Mouse (Mus musculus) embryonic facial prominence, embryonic 15.5 days (tissue): ENCODE results near the gene Fam92b. TPM values are rescaled to one million over a fixed set of nuclear protein-coding genes. Genes with fewer than 3 reads are reported as not detected.

Experiments
- ATAC-seq: fragments of 200-750 bp; cut with Nextera tagmentation; 2 replicates; pipeline ENCODE4 v1.8.0; 2017; ENCODE audit warnings: low read depth, moderate TSS enrichment; ENCODE audit not compliant: insufficient number of reproducible peaks, low FRiP score, low TSS enrichment
- H3K27ac ChIP-seq: fragments of 300-500 bp; sonication (generic); replicated peaks from 2 replicates; pipeline ENCODE4 v1.5.1; 2015; ENCODE audit warnings: mild to moderate bottlenecking, inconsistent platforms
- H3K27me3 ChIP-seq: fragments of 300-500 bp; sonication (generic); 2 replicates; pipeline ENCODE4 v1.6.1; 2015; ENCODE audit warnings: inconsistent platforms
- H3K36me3 ChIP-seq: fragments of 300-500 bp; sonication (generic); 2 replicates; pipeline ENCODE4 v1.6.1; 2015; ENCODE audit warnings: mild to moderate bottlenecking, inconsistent platforms
- H3K4me1 ChIP-seq: fragments of 300-500 bp; sonication (generic); 2 replicates; pipeline ENCODE4 v1.6.1; 2015; ENCODE audit warnings: inconsistent platforms
- H3K4me2 ChIP-seq: fragments of 300-500 bp; sonication (generic); replicated peaks from 2 replicates; pipeline ENCODE4 v1.6.1; 2015; ENCODE audit warnings: mild to moderate bottlenecking, inconsistent platforms
- H3K4me3 ChIP-seq: fragments of 300-500 bp; sonication (generic); replicated peaks from 2 replicates; pipeline ENCODE4 v1.5.1; 2015; ENCODE audit warnings: mild to moderate bottlenecking, inconsistent platforms
- H3K9ac ChIP-seq: fragments of 300-500 bp; sonication (generic); 2 replicates; pipeline ENCODE4 v1.6.1; 2015; ENCODE audit warnings: inconsistent platforms
- H3K9me3 ChIP-seq: fragments of 300-500 bp; sonication (generic); replicated peaks from 2 replicates; pipeline ENCODE4 v1.6.1; 2016; ENCODE audit warnings: inconsistent platforms
- WGBS: fragments of 180-500 bp; shearing (Covaris S2); methylation state at CpG from one replicate; pipeline ENCODE4 v1.1.7; 2015; 5-methylcytosine and 5-hydroxymethylcytosine counted together
- polyA plus RNA-seq: library from polyadenylated mRNA; unstranded; fragments of >200 nt; fragmentation: Nextera tagmentation; extraction: Ambion mirVana; gene quantifications from 2 replicates; pipeline ENCODE4 v1.2.1, GENCODE M21; 2015

The Fam92b gene
- polyA plus RNA-seq, 1 experiment from 2014 or later = 11.4 TPM

- no peak overlapping the region for H3K9ac ChIP-seq
- 59% methylated on average over 11 of the region's 11 CpGs for WGBS
Measured at GRCm38 (mm10) chr8:120208113-120208512, 30.8 kb upstream of the Fam92b start.

GRCm38 (mm10) chr8:120207364-120207763, 30.1 kb upstream of the Fam92b start:
- ATAC-seq = no peak
- Histone ChIP-seq H3K9ac (no peak overlapping the region), H3K27me3 (no peaks in the 10 kb centered on the region), H3K27ac (no peak overlapping the region), H3K4me1 (peaks cover 37% of the 10 kb centered on the region), H3K36me3 (no peaks in the 10 kb centered on the region), H3K9me3 (no peaks in the 10 kb centered on the region), H3K4me2 (no peak overlapping the region), H3K4me3 (no peak overlapping the region)
- WGBS = 88% methylated on average over 8 of the region's 8 CpGs

More at GRCm38 (mm10) chr8:120208113-120208512, 30.8 kb upstream of the Fam92b start:
- no peaks in the 10 kb centered on the region for H3K27me3 ChIP-seq
- H3K27ac ChIP-seq = no peak overlapping the region
- no peaks in the 10 kb centered on the region for H3K36me3 ChIP-seq
- peaks cover 37% of the 10 kb centered on the region for H3K4me1 ChIP-seq
- no peak overlapping the region for H3K4me2 ChIP-seq
- no peaks in the 10 kb centered on the region for H3K9me3 ChIP-seq
- H3K4me3 ChIP-seq = no peak overlapping the region
- ATAC-seq = no peak

GRCm38 (mm10) chr8:120205916-120206315, 28.6 kb upstream of the Fam92b start:
- H3K4me2 ChIP-seq = no peak overlapping the region
- ATAC-seq = no peak
- H3K4me3 ChIP-seq = no peak overlapping the region
- no peak overlapping the region for H3K27ac ChIP-seq
- H3K27me3 ChIP-seq = no peaks in the 10 kb centered on the region
- 77% methylated on average over 9 of the region's 9 CpGs for WGBS
- H3K9ac ChIP-seq = no peak overlapping the region
- H3K9me3 ChIP-seq = no peaks in the 10 kb centered on the region
- H3K4me1 ChIP-seq = peaks cover 27% of the 10 kb centered on the region
- no peaks in the 10 kb centered on the region for H3K36me3 ChIP-seq

- Histone ChIP-seq H3K9me3 (no peaks in the 10 kb centered on the region), H3K9ac (no peak overlapping the region), H3K27me3 (no peaks in the 10 kb centered on the region), H3K4me1 (peaks cover 16% of the 10 kb centered on the region), H3K27ac (no peak overlapping the region), H3K4me2 (no peak overlapping the region), H3K4me3 (no peak overlapping the region), H3K36me3 (no peaks in the 10 kb centered on the region)
- WGBS = 64% methylated on average over 7 of the region's 7 CpGs
- ATAC-seq = no peak
Measured at GRCm38 (mm10) chr8:120204736-120205360, 27.6 kb upstream of the Fam92b start.

GRCm38 (mm10) chr8:120202546-120202945, 25.3 kb upstream of the Fam92b start:
- no peak overlapping the region for H3K4me2 ChIP-seq
- no peak overlapping the region for H3K27ac ChIP-seq
- ATAC-seq = no peak
- H3K36me3 ChIP-seq = no peaks in the 10 kb centered on the region
- no peaks in the 10 kb centered on the region for H3K27me3 ChIP-seq
- peaks cover 9% of the 10 kb centered on the region for H3K4me1 ChIP-seq
- H3K4me3 ChIP-seq = no peak overlapping the region
- H3K9me3 ChIP-seq = no peaks in the 10 kb centered on the region
- no peak overlapping the region for H3K9ac ChIP-seq
- 57% methylated on average over 3 of the region's 3 CpGs for WGBS

GRCm38 (mm10) chr8:120201351-120201750, 24.1 kb upstream of the Fam92b start:
- Histone ChIP-seq H3K27ac (no peak overlapping the region), H3K36me3 (no peaks in the 10 kb centered on the region), H3K4me2 (no peak overlapping the region), H3K9ac (no peak overlapping the region), H3K4me3 (no peak overlapping the region), H3K4me1 (peaks cover 9% of the 10 kb centered on the region), H3K27me3 (no peaks in the 10 kb centered on the region), H3K9me3 (no peaks in the 10 kb centered on the region)
- WGBS = 78% methylated on average over 6 of the region's 6 CpGs
- ATAC-seq = no peak

GRCm38 (mm10) chr8:120192118-120192517, 14.9 kb upstream of the Fam92b start:
- WGBS = 95% methylated on average over 5 of the region's 5 CpGs

GRCm38 (mm10) chr8:120191633-120192032, 14.4 kb upstream of the Fam92b start:
- no peak for ATAC-seq
- no peak overlapping the region; the same call in 1 of the 2 replicates for H3K4me2 ChIP-seq
- 48% methylated on average over 5 of the region's 5 CpGs for WGBS
- no peaks in the 10 kb centered on the region for H3K36me3 ChIP-seq
- peaks cover 32% of the 10 kb centered on the region for H3K4me1 ChIP-seq
- H3K27me3 ChIP-seq = no peaks in the 10 kb centered on the region
- H3K9ac ChIP-seq = no peak overlapping the region
- no peak overlapping the region for H3K4me3 ChIP-seq
- no peaks in the 10 kb centered on the region for H3K9me3 ChIP-seq
- H3K27ac ChIP-seq = peak overlapping the region; percentile 74

More at GRCm38 (mm10) chr8:120192118-120192517, 14.9 kb upstream of the Fam92b start:
- Histone ChIP-seq H3K27me3 (no peaks in the 10 kb centered on the region), H3K27ac (0 out of 2 replicates have a peak overlapping the region, but pooled peaks have one; percentile 74), H3K9ac (no peak overlapping the region), H3K4me3 (no peak overlapping the region), H3K36me3 (no peaks in the 10 kb centered on the region), H3K4me2 (no peak overlapping the region), H3K4me1 (peaks cover 28% of the 10 kb centered on the region), H3K9me3 (no peaks in the 10 kb centered on the region)
- no peak for ATAC-seq

- Histone ChIP-seq H3K36me3 (no peaks in the 10 kb centered on the region), H3K4me1 (peaks cover 40% of the 10 kb centered on the region), H3K9ac (no peak overlapping the region), H3K9me3 (no peaks in the 10 kb centered on the region), H3K4me2 (peak overlapping the region; percentile 42), H3K27me3 (no peaks in the 10 kb centered on the region), H3K27ac (peak overlapping the region; percentile 74), H3K4me3 (peak overlapping the region; percentile 13)
- ATAC-seq = peak; percentile 90
- 27% methylated on average over 20 of the region's 20 CpGs for WGBS
Measured at GRCm38 (mm10) chr8:120190810-120191413, 13.6 kb upstream of the Fam92b start.

- WGBS = 79% methylated on average over 17 of the region's 17 CpGs
- Histone ChIP-seq H3K9ac (no peak overlapping the region), H3K4me1 (peaks cover 46% of the 10 kb centered on the region), H3K27me3 (no peaks in the 10 kb centered on the region), H3K9me3 (no peaks in the 10 kb centered on the region), H3K4me2 (no peak overlapping the region), H3K36me3 (no peaks in the 10 kb centered on the region), H3K4me3 (no peak overlapping the region), H3K27ac (peak overlapping the region; percentile 74; the same call in 1 of the 2 replicates)
- no peak for ATAC-seq
Measured at GRCm38 (mm10) chr8:120190107-120190809, 13.0 kb upstream of the Fam92b start.

- peaks cover 54% of the 10 kb centered on the region for H3K4me1 ChIP-seq
- H3K27me3 ChIP-seq = no peaks in the 10 kb centered on the region
- H3K4me2 ChIP-seq = no peak overlapping the region
- no peak for ATAC-seq
- no peaks in the 10 kb centered on the region for H3K36me3 ChIP-seq
- H3K9me3 ChIP-seq = no peaks in the 10 kb centered on the region
- no peak overlapping the region for H3K4me3 ChIP-seq
- 80% methylated on average over 6 of the region's 6 CpGs for WGBS
- H3K9ac ChIP-seq = no peak overlapping the region
- H3K27ac ChIP-seq = 0 out of 2 replicates have a peak overlapping the region, but pooled peaks have one; percentile 3
Measured at GRCm38 (mm10) chr8:120189440-120189839, 12.2 kb upstream of the Fam92b start.
